Mouse (Mus musculus): ENCODE results near the gene Adam17.

DNA sequence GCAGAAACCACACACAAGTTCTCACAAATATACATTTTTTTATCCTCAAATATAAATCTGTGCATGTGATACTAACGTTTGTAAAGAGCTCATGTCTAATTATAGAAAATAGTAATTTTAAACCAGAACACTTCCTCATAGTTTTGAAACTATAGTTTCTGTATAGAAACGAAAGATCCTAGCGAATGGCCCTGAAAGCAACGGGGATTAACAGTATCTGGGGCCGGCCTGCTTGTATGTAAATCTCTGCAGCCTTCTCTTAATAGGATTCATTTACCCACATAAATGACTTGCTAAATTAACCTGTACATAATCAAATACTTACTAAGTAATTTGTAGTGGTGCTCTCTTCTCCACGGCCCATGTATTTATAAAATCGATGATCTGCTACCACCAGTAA lies 26.5 kb downstream of the Adam17 start:
- no peak for TF ChIP-seq CTCF (IDR thresholded peaks at IDR 0.05; ENCODE audit: control insufficient read depth, insufficient read depth, insufficient replicate concordance, low read depth, low read length)
- no peak for TF ChIP-seq POLR2A (IDR thresholded peaks at IDR 0.05; ENCODE audit: control insufficient read depth, low read depth, low read length)
